Mouse (Mus musculus): ENCODE measurements at regions not wholly inside any gene's neighbourhood (a gene's known extent, or its start where the extent isn't known, plus 50 kb on each side); places are given as distances from the start of the nearest gene placed in this dataset.

DNA sequence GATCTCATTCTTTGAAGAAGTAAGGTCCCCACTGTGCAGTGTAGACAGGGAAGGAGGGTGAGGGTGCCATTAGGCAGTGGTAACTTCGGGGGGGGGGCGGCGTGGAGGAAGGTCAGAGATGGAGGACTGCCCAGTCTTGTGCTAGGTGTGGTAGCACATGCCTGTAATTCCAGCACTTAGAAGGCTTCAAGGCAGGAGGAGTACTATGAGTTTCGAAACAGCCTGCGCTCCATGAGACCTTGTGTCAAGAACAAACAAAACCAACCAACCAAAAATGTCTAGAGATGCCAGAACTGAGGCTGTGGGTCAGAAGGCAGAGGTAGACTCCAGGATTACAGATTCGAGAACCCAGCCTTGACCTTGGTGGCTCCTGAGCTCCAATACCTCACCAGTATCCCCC, 130.8 kb downstream of the Pja1 start:
- H3K27me3 ChIP-seq (replicated peaks): peaks cover 22% of the 10 kb centered on the region
- 74% methylated on average over 6 of the region's 6 CpGs for WGBS
- H3K4me2 ChIP-seq: no peak overlapping the region

DNA sequence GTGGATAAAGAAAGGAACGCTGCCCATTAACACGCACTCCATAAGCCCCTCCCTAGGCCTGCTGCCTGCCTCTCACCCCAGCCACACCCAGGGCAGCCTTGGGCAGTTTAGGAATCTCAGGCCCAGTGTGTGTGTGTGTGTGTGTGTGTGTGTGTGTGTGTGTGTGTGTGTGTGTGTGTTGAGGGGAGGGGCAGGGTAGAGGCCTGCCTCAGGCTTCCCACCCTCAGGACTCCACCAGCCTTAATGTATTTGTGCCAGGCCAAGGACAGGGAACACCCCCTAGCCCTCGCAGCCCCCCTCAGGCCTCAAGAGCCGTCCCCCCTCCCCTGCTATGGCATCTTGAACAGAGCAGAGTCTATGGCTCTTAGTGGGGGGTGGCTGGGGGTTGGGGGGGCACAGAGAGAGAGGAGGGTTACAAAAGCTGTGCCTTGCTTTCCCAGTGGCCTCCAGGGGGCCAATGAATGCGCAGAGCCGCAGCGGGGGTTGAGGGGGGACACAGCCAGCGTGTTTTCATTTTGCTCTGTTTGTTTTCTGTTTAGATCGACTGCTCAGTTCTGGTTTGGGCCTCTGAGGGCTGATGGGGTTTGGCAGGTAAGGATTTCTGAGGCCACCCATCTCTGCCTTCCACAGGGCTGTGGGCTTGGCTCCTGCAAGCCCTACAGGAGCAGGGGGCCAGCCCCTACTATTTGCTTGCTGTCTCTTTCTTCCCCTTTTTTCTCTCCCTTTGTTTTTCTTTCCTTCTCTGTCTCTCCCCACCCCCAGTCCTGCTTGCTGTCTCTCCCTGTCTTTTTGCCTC, 131.8 kb downstream of the Pja1 start:
- WGBS: 41% methylated on average over 7 of the region's 9 CpGs
- H3K36me3 ChIP-seq: no peaks in the 10 kb centered on the region
- H3K9me3 ChIP-seq (replicated peaks): no peaks in the 10 kb centered on the region
- no peak overlapping the region for H3K4me3 ChIP-seq
- H3K4me2 ChIP-seq: no peak overlapping the region
- ATAC-seq (ENCODE audit: insufficient number of reproducible peaks, low FRiP score): no peak
- peaks cover 32% of the 10 kb centered on the region for H3K27me3 ChIP-seq (replicated peaks)
- peaks cover 6% of the 10 kb centered on the region; the same call in 1 of the 2 replicates for H3K4me1 ChIP-seq (replicated peaks)
- no peak overlapping the region for H3K9ac ChIP-seq
- no peak overlapping the region for H3K27ac ChIP-seq (ENCODE audit: poor library complexity, severe bottlenecking)

More for the DNA sequence above, 130.8 kb downstream of the Pja1 start:
- peaks cover 6% of the 10 kb centered on the region; the same call in 1 of the 2 replicates for H3K4me1 ChIP-seq (replicated peaks)
- no peak for ATAC-seq (ENCODE audit: insufficient number of reproducible peaks, low FRiP score)
- H3K4me3 ChIP-seq: no peak overlapping the region
- no peak overlapping the region for H3K9ac ChIP-seq
- H3K27ac ChIP-seq (ENCODE audit: poor library complexity, severe bottlenecking): no peak overlapping the region
- no peaks in the 10 kb centered on the region for H3K9me3 ChIP-seq (replicated peaks)
- no peaks in the 10 kb centered on the region for H3K36me3 ChIP-seq

- no peak for ATAC-seq (ENCODE audit: insufficient number of reproducible peaks, low FRiP score)
- WGBS: 54% methylated on average over 8 of the region's 8 CpGs
Observed at GRCm38 (mm10) chrX:99336616-99337553, 134.2 kb downstream of the Pja1 start.

GRCm38 (mm10) chrX:99335886-99336589, 135.0 kb downstream of the Pja1 start:
- no peak for ATAC-seq (ENCODE audit: insufficient number of reproducible peaks, low FRiP score)

More at GRCm38 (mm10) chrX:99336616-99337553, 134.2 kb downstream of the Pja1 start:
- no peaks in the 10 kb centered on the region for H3K9me3 ChIP-seq (replicated peaks)
- no peak overlapping the region for H3K4me2 ChIP-seq
- H3K27me3 ChIP-seq (replicated peaks): peaks cover 33% of the 10 kb centered on the region
- no peak overlapping the region for H3K27ac ChIP-seq (ENCODE audit: poor library complexity, severe bottlenecking)
- H3K9ac ChIP-seq: no peak overlapping the region
- no peaks in the 10 kb centered on the region for H3K36me3 ChIP-seq
- no peak overlapping the region for H3K4me3 ChIP-seq
- peaks cover 6% of the 10 kb centered on the region; the same call in 1 of the 2 replicates for H3K4me1 ChIP-seq (replicated peaks)

DNA sequence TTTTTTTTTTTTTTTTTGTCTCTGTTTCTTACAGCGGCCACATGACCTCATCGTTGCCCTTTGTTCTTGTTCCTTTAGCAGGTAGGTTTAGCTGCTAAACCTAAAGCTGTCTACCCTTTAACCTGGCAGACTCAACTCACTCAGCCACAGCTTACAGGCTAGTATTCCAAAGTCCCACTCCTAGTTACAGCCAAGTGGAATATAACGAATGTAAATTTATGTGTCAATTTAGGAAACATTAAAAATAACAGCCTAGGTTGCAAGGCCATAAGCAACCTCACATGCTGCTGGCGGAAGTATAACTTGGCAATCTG, 138.7 kb downstream of the Pja1 start:
- peaks cover 16% of the 10 kb centered on the region for H3K4me1 ChIP-seq (replicated peaks)
- H3K27ac ChIP-seq (ENCODE audit: poor library complexity, severe bottlenecking): no peak overlapping the region
- peaks cover 46% of the 10 kb centered on the region for H3K27me3 ChIP-seq (replicated peaks)
- H3K9ac ChIP-seq: no peak overlapping the region
- 64% methylated on average over 4 of the region's 4 CpGs for WGBS
- ATAC-seq (ENCODE audit: insufficient number of reproducible peaks, low FRiP score): no peak
- no peaks in the 10 kb centered on the region for H3K9me3 ChIP-seq (replicated peaks)
- no peak overlapping the region for H3K4me2 ChIP-seq
- no peak overlapping the region for H3K4me3 ChIP-seq
- no peaks in the 10 kb centered on the region for H3K36me3 ChIP-seq

More at GRCm38 (mm10) chrX:99335886-99336589, 135.0 kb downstream of the Pja1 start:
- Histone ChIP-seq H3K9me3 (replicated peaks) (no peaks in the 10 kb centered on the region), H3K27me3 (replicated peaks) (peaks cover 33% of the 10 kb centered on the region), H3K36me3 (no peaks in the 10 kb centered on the region), H3K9ac (no peak overlapping the region), H3K4me2 (no peak overlapping the region), H3K4me3 (no peak overlapping the region), H3K27ac (ENCODE audit: poor library complexity, severe bottlenecking) (no peak overlapping the region), H3K4me1 (replicated peaks) (peaks cover 6% of the 10 kb centered on the region; the same call in 1 of the 2 replicates)
- 47% methylated on average over 8 of the region's 8 CpGs for WGBS

DNA sequence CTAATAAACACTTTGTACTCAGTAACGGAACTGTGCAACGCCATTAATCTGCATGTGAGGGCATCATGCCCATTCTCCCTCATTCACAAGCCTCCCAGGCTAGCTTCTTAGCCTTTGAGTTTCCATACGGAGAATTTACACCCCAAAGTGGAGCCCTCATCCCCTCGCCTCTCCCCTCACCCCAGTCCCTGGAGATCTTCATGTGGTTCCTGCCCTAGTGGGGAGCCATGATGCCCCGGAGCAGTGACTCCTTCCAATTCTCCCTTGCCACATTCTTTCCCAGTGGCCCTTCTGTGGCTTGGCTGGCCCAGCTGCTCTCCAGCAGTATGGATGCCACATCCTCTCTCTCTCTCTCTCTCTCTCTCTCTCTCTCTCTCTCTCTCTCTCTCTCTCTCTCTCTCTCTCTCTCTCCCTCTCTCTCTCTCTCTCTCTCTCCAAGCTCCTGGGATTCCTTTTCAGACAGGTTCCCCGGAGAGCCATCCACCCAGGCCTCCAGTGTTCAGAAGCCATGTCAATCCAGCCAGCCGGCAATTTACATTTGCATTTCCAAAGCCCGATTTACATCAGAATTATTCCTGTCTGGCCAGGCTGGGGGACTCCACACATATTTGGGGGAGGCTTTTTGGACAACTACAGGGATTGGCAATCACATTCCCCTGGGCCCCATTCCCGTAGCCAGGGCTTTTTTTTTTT, 139.2 kb downstream of the Pja1 start:
- no peak overlapping the region for H3K27ac ChIP-seq (ENCODE audit: poor library complexity, severe bottlenecking)
- no peak for ATAC-seq (ENCODE audit: insufficient number of reproducible peaks, low FRiP score)
- H3K9ac ChIP-seq: no peak overlapping the region
- H3K9me3 ChIP-seq (replicated peaks): no peaks in the 10 kb centered on the region
- H3K4me3 ChIP-seq: no peak overlapping the region
- H3K36me3 ChIP-seq: no peaks in the 10 kb centered on the region
- peaks cover 11% of the 10 kb centered on the region for H3K4me1 ChIP-seq (replicated peaks)
- peaks cover 46% of the 10 kb centered on the region for H3K27me3 ChIP-seq (replicated peaks)
- no peak overlapping the region for H3K4me2 ChIP-seq
- WGBS: 66% methylated on average over 9 of the region's 9 CpGs

GRCm38 (mm10) chrX:99330386-99330785, 140.7 kb downstream of the Pja1 start:
- WGBS: 87% methylated on average over 8 of the region's 8 CpGs
- Histone ChIP-seq H3K27ac (ENCODE audit: poor library complexity, severe bottlenecking) (no peak overlapping the region), H3K36me3 (no peaks in the 10 kb centered on the region), H3K4me3 (no peak overlapping the region), H3K9ac (no peak overlapping the region), H3K27me3 (replicated peaks) (peaks cover 33% of the 10 kb centered on the region), H3K9me3 (replicated peaks) (no peaks in the 10 kb centered on the region), H3K4me2 (no peak overlapping the region), H3K4me1 (replicated peaks) (peaks cover 22% of the 10 kb centered on the region)
- no peak for ATAC-seq (ENCODE audit: insufficient number of reproducible peaks, low FRiP score)

GRCm38 (mm10) chrX:99328576-99328975, 142.5 kb downstream of the Pja1 start:
- Histone ChIP-seq H3K9ac (no peak overlapping the region), H3K4me1 (replicated peaks) (peaks cover 40% of the 10 kb centered on the region), H3K4me3 (no peak overlapping the region), H3K9me3 (replicated peaks) (no peaks in the 10 kb centered on the region), H3K27ac (ENCODE audit: poor library complexity, severe bottlenecking) (no peak overlapping the region; the same call in 1 of the 2 replicates), H3K36me3 (no peaks in the 10 kb centered on the region), H3K4me2 (no peak overlapping the region), H3K27me3 (replicated peaks) (peaks cover 26% of the 10 kb centered on the region)
- no peak for ATAC-seq (ENCODE audit: insufficient number of reproducible peaks, low FRiP score)
- 40% methylated on average over 4 of the region's 4 CpGs for WGBS

GRCm38 (mm10) chrX:99326167-99326566, 144.9 kb downstream of the Pja1 start:
- Histone ChIP-seq H3K27me3 (replicated peaks) (peaks cover 29% of the 10 kb centered on the region), H3K4me1 (replicated peaks) (peaks cover 51% of the 10 kb centered on the region), H3K4me3 (no peak overlapping the region), H3K9me3 (replicated peaks) (no peaks in the 10 kb centered on the region), H3K27ac (ENCODE audit: poor library complexity, severe bottlenecking) (peak overlapping the region; percentile 58; the same call in 1 of the 2 replicates), H3K4me2 (no peak overlapping the region), H3K9ac (no peak overlapping the region), H3K36me3 (no peaks in the 10 kb centered on the region)
- no peak for ATAC-seq (ENCODE audit: insufficient number of reproducible peaks, low FRiP score)
- 38% methylated on average over 7 of the region's 7 CpGs for WGBS

DNA sequence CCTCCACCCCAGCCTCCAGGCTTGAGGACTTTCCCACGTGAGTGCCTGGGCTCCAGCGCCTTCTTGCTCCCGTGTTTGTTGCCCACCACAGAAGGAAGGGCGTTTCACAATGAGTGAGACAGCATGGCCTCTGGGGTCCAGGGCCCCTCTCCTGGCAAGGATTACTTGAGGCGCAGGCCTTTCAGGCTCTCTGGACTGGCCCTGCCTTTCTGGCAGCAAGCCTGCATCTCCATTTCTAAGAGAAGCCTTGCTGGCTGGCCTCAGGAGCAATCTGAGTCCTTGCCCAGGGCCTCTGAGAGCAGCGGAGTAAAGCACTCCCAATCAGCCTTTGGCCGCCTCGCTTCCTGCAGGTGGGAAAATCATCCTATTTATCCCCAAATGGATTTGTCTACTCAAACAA, 145.6 kb downstream of the Pja1 start:
- H3K36me3 ChIP-seq: no peaks in the 10 kb centered on the region
- peaks cover 52% of the 10 kb centered on the region for H3K4me1 ChIP-seq (replicated peaks)
- ATAC-seq (ENCODE audit: insufficient number of reproducible peaks, low FRiP score): no peak
- no peaks in the 10 kb centered on the region for H3K9me3 ChIP-seq (replicated peaks)
- H3K4me3 ChIP-seq: no peak overlapping the region
- no peak overlapping the region for H3K9ac ChIP-seq
- WGBS: 54% methylated on average over 8 of the region's 8 CpGs
- peaks cover 27% of the 10 kb centered on the region for H3K27me3 ChIP-seq (replicated peaks)
- peak overlapping the region; percentile 58; the same call in 1 of the 2 replicates for H3K27ac ChIP-seq (ENCODE audit: poor library complexity, severe bottlenecking)
- H3K4me2 ChIP-seq: no peak overlapping the region

Data from heart, embryonic 12.5 days (tissue).